Mouse (Mus musculus): ENCODE results near the gene Angptl4. TPM values are rescaled to one million over a fixed set of nuclear protein-coding genes. Genes with fewer than 3 reads are reported as not detected.

Gene Angptl4
- polyA plus RNA-seq, 1 experiment from 2014 or later, result 20.6 TPM

- no peak for ATAC-seq (ENCODE audit: low FRiP score)
- peaks cover 23% of the 10 kb centered on the region for H3K4me1 ChIP-seq (ENCODE audit: control insufficient read depth, insufficient read depth, low read length)
- no peak overlapping the region for H3K27ac ChIP-seq (ENCODE audit: low read depth, low read length)
- H3K27me3 ChIP-seq (ENCODE audit: control insufficient read depth, insufficient read depth, low read length), result no peaks in the 10 kb centered on the region
- no peak overlapping the region for H3K9ac ChIP-seq (ENCODE audit: low read length)
- 96% methylated on average over 1 of the region's 1 CpGs for WGBS
- no peaks in the 10 kb centered on the region for H3K9me3 ChIP-seq (ENCODE audit: control insufficient read depth, low read length)
- no peak overlapping the region for H3K4me3 ChIP-seq (ENCODE audit: low read depth, low read length)
- H3K4me2 ChIP-seq, result peak overlapping the region; percentile 16; the same call in 1 of the 2 replicates
- no peak for DNase-seq (ENCODE audit: low spot score, missing footprints)
- H3K36me3 ChIP-seq (ENCODE audit: control insufficient read depth, insufficient read depth, low read length), result peaks cover 28% of the 10 kb centered on the region; the same call in 1 of the 2 replicates
Measured at GRCm38 (mm10) chr17:33822436-33822959, 40.9 kb upstream of the Angptl4 start.

- Histone ChIP-seq H3K4me1 (ENCODE audit: control insufficient read depth, insufficient read depth, low read length) (peaks cover 16% of the 10 kb centered on the region), H3K9ac (ENCODE audit: low read length) (peak overlapping the region; percentile 76), H3K27ac (ENCODE audit: low read depth, low read length) (peak overlapping the region; percentile 49), H3K27me3 (ENCODE audit: control insufficient read depth, insufficient read depth, low read length) (no peaks in the 10 kb centered on the region), H3K4me3 (ENCODE audit: low read depth, low read length) (peak overlapping the region; percentile 51), H3K36me3 (ENCODE audit: control insufficient read depth, insufficient read depth, low read length) (peaks cover 28% of the 10 kb centered on the region; the same call in 1 of the 2 replicates), H3K4me2 (peak overlapping the region; percentile 90), H3K9me3 (ENCODE audit: control insufficient read depth, low read length) (no peaks in the 10 kb centered on the region)
- ATAC-seq (ENCODE audit: low FRiP score) (peak; percentile 64; the same call in 1 of the 2 replicates), DNase-seq (ENCODE audit: low spot score, missing footprints) (no peak)
- WGBS, result 18% methylated on average over 33 of the region's 33 CpGs
Measured at GRCm38 (mm10) chr17:33817969-33818643, 36.5 kb upstream of the Angptl4 start.

- peak overlapping the region; percentile 90 for H3K4me2 ChIP-seq
- H3K27ac ChIP-seq (ENCODE audit: low read depth, low read length), result peak overlapping the region; percentile 49
- peaks cover 25% of the 10 kb centered on the region; the same call in 1 of the 2 replicates for H3K36me3 ChIP-seq (ENCODE audit: control insufficient read depth, insufficient read depth, low read length)
- peak; percentile 98 for ATAC-seq (ENCODE audit: low FRiP score)
- H3K4me1 ChIP-seq (ENCODE audit: control insufficient read depth, insufficient read depth, low read length), result peaks cover 12% of the 10 kb centered on the region; the same call in 1 of the 2 replicates
- peak overlapping the region; percentile 76 for H3K9ac ChIP-seq (ENCODE audit: low read length)
- H3K4me3 ChIP-seq (ENCODE audit: low read depth, low read length), result peak overlapping the region; percentile 51
- DNase-seq (ENCODE audit: low spot score, missing footprints), result peak; percentile 99
- no peaks in the 10 kb centered on the region for H3K27me3 ChIP-seq (ENCODE audit: control insufficient read depth, insufficient read depth, low read length)
- WGBS, result under 1% methylated on average over 84 of the region's 89 CpGs
- no peaks in the 10 kb centered on the region for H3K9me3 ChIP-seq (ENCODE audit: control insufficient read depth, low read length)
Measured at GRCm38 (mm10) chr17:33817184-33817968, 35.7 kb upstream of the Angptl4 start.

- 85% methylated on average over 5 of the region's 5 CpGs for WGBS
- Histone ChIP-seq H3K4me1 (ENCODE audit: control insufficient read depth, insufficient read depth, low read length) (peaks cover 11% of the 10 kb centered on the region; the same call in 1 of the 2 replicates), H3K36me3 (ENCODE audit: control insufficient read depth, insufficient read depth, low read length) (peaks cover 18% of the 10 kb centered on the region; the same call in 1 of the 2 replicates), H3K27me3 (ENCODE audit: control insufficient read depth, insufficient read depth, low read length) (no peaks in the 10 kb centered on the region), H3K4me2 (peak overlapping the region; percentile 90), H3K4me3 (ENCODE audit: low read depth, low read length) (no peak overlapping the region), H3K9ac (ENCODE audit: low read length) (no peak overlapping the region; the same call in 1 of the 2 replicates), H3K9me3 (ENCODE audit: control insufficient read depth, low read length) (no peaks in the 10 kb centered on the region), H3K27ac (ENCODE audit: low read depth, low read length) (no peak overlapping the region)
- ATAC-seq (ENCODE audit: low FRiP score) (no peak), DNase-seq (ENCODE audit: low spot score, missing footprints) (no peak)
Measured at GRCm38 (mm10) chr17:33816612-33817011, 35.0 kb upstream of the Angptl4 start.

- Histone ChIP-seq H3K36me3 (ENCODE audit: control insufficient read depth, insufficient read depth, low read length) (peaks cover 9% of the 10 kb centered on the region; the same call in 1 of the 2 replicates), H3K9me3 (ENCODE audit: control insufficient read depth, low read length) (no peaks in the 10 kb centered on the region), H3K4me3 (ENCODE audit: low read depth, low read length) (no peak overlapping the region), H3K27ac (ENCODE audit: low read depth, low read length) (no peak overlapping the region), H3K27me3 (ENCODE audit: control insufficient read depth, insufficient read depth, low read length) (peaks cover 3% of the 10 kb centered on the region; the same call in 1 of the 2 replicates), H3K9ac (ENCODE audit: low read length) (no peak overlapping the region), H3K4me1 (ENCODE audit: control insufficient read depth, insufficient read depth, low read length) (peaks cover 14% of the 10 kb centered on the region; the same call in 1 of the 2 replicates), H3K4me2 (no peak overlapping the region)
- 90% methylated on average over 6 of the region's 6 CpGs for WGBS
- DNase-seq (ENCODE audit: low spot score, missing footprints) (no peak), ATAC-seq (ENCODE audit: low FRiP score) (no peak)
Measured at GRCm38 (mm10) chr17:33815399-33815798, 33.8 kb upstream of the Angptl4 start.

GRCm38 (mm10) chr17:33812990-33813389 lies 31.4 kb upstream of the Angptl4 start:
- H3K4me3 ChIP-seq (ENCODE audit: low read depth, low read length), result no peak overlapping the region
- H3K36me3 ChIP-seq (ENCODE audit: control insufficient read depth, insufficient read depth, low read length), result no peaks in the 10 kb centered on the region
- DNase-seq (ENCODE audit: low spot score, missing footprints), result no peak
- no peaks in the 10 kb centered on the region for H3K9me3 ChIP-seq (ENCODE audit: control insufficient read depth, low read length)
- ATAC-seq (ENCODE audit: low FRiP score), result no peak
- no peak overlapping the region for H3K4me2 ChIP-seq
- H3K27me3 ChIP-seq (ENCODE audit: control insufficient read depth, insufficient read depth, low read length), result peaks cover 3% of the 10 kb centered on the region; the same call in 1 of the 2 replicates
- WGBS, result 66% methylated on average over 4 of the region's 4 CpGs
- peaks cover 9% of the 10 kb centered on the region; the same call in 1 of the 2 replicates for H3K4me1 ChIP-seq (ENCODE audit: control insufficient read depth, insufficient read depth, low read length)
- no peak overlapping the region for H3K27ac ChIP-seq (ENCODE audit: low read depth, low read length)
- no peak overlapping the region for H3K9ac ChIP-seq (ENCODE audit: low read length)

- Histone ChIP-seq H3K9me3 (ENCODE audit: control insufficient read depth, low read length) (no peaks in the 10 kb centered on the region), H3K36me3 (ENCODE audit: control insufficient read depth, insufficient read depth, low read length) (no peaks in the 10 kb centered on the region), H3K4me3 (ENCODE audit: low read depth, low read length) (no peak overlapping the region), H3K4me2 (no peak overlapping the region), H3K4me1 (ENCODE audit: control insufficient read depth, insufficient read depth, low read length) (peaks cover 6% of the 10 kb centered on the region; the same call in 1 of the 2 replicates), H3K27ac (ENCODE audit: low read depth, low read length) (no peak overlapping the region), H3K9ac (ENCODE audit: low read length) (no peak overlapping the region), H3K27me3 (ENCODE audit: control insufficient read depth, insufficient read depth, low read length) (peaks cover 3% of the 10 kb centered on the region; the same call in 1 of the 2 replicates)
- DNase-seq (ENCODE audit: low spot score, missing footprints) (no peak), ATAC-seq (ENCODE audit: low FRiP score) (no peak)
- 56% methylated on average over 3 of the region's 3 CpGs for WGBS
Measured at GRCm38 (mm10) chr17:33812475-33812874, 30.8 kb upstream of the Angptl4 start.

- Histone ChIP-seq H3K9me3 (ENCODE audit: control insufficient read depth, low read length) (no peaks in the 10 kb centered on the region), H3K27ac (ENCODE audit: low read depth, low read length) (no peak overlapping the region), H3K4me2 (peak overlapping the region; percentile 74), H3K4me1 (ENCODE audit: control insufficient read depth, insufficient read depth, low read length) (0 out of 2 replicates have a peak, but pooled peaks cover 2% of the 10 kb centered on the region), H3K27me3 (ENCODE audit: control insufficient read depth, insufficient read depth, low read length) (peaks cover 3% of the 10 kb centered on the region; the same call in 1 of the 2 replicates), H3K36me3 (ENCODE audit: control insufficient read depth, insufficient read depth, low read length) (no peaks in the 10 kb centered on the region), H3K4me3 (ENCODE audit: low read depth, low read length) (peak overlapping the region; percentile 46), H3K9ac (ENCODE audit: low read length) (peak overlapping the region; percentile 15; the same call in 1 of the 2 replicates)
- 40% methylated on average over 7 of the region's 7 CpGs for whole genome bisulfite sequencing
- ATAC-seq (ENCODE audit: low FRiP score) (no peak), DNase-seq (ENCODE audit: low spot score, missing footprints) (peak; percentile 88)
Measured at GRCm38 (mm10) chr17:33811142-33811516, 29.5 kb upstream of the Angptl4 start.

All from midbrain, embryonic 11.5 days (tissue).